Mouse (Mus musculus): ENCODE measurements around the gene Limk2. TPM values are rescaled to one million over a fixed set of nuclear protein-coding genes. Genes with fewer than 3 reads are reported as not detected.

Gene Limk2
- total RNA-seq, 2 experiments from 2014 or later: 12.1 to 29.8 TPM

GRCm38 (mm10) chr11:3374293-3374645 is 34.7 kb downstream of the Limk2 start:
- no peak for ATAC-seq (replicated peaks; ENCODE audit: poor library complexity, severe bottlenecking)

- no peak for ATAC-seq (replicated peaks; ENCODE audit: poor library complexity, severe bottlenecking)
These were observed 35.2 kb downstream of the Limk2 start for GRCm38 (mm10) chr11:3373591-3374292.

- ATAC-seq (replicated peaks; ENCODE audit: poor library complexity, severe bottlenecking): peak; percentile 12; the same call in 1 of the 2 replicates
These were observed 37.2 kb downstream of the Limk2 start for GRCm38 (mm10) chr11:3371599-3372295.

GRCm38 (mm10) chr11:3370928-3371598 is 37.9 kb downstream of the Limk2 start:
- ATAC-seq (replicated peaks; ENCODE audit: poor library complexity, severe bottlenecking): peak; percentile 98

- no peak for ATAC-seq (replicated peaks; ENCODE audit: poor library complexity, severe bottlenecking)
These were observed 38.8 kb downstream of the Limk2 start for GRCm38 (mm10) chr11:3370162-3370561.

GRCm38 (mm10) chr11:3369449-3369848 is 39.5 kb downstream of the Limk2 start:
- no peak for ATAC-seq (replicated peaks; ENCODE audit: poor library complexity, severe bottlenecking)

GRCm38 (mm10) chr11:3368983-3369382 is 40.0 kb downstream of the Limk2 start:
- no peak for ATAC-seq (replicated peaks; ENCODE audit: poor library complexity, severe bottlenecking)

GRCm38 (mm10) chr11:3366411-3366810 is 42.6 kb downstream of the Limk2 start:
- ATAC-seq (replicated peaks; ENCODE audit: poor library complexity, severe bottlenecking): no peak

- ATAC-seq (replicated peaks; ENCODE audit: poor library complexity, severe bottlenecking): no peak
These were observed 46.1 kb downstream of the Limk2 start for GRCm38 (mm10) chr11:3362854-3363253.

- ATAC-seq (replicated peaks; ENCODE audit: poor library complexity, severe bottlenecking): peak; percentile 12; the same call in 1 of the 2 replicates
These were observed 55.9 kb downstream of the Limk2 start for GRCm38 (mm10) chr11:3352990-3353585.

GRCm38 (mm10) chr11:3352131-3352530 is 56.9 kb downstream of the Limk2 start:
- no peak for ATAC-seq (replicated peaks; ENCODE audit: poor library complexity, severe bottlenecking)

GRCm38 (mm10) chr11:3349343-3349695 is 59.7 kb downstream of the Limk2 start:
- ATAC-seq (replicated peaks; ENCODE audit: poor library complexity, severe bottlenecking): no peak

- peak; percentile 53 for ATAC-seq (replicated peaks; ENCODE audit: poor library complexity, severe bottlenecking)
These were observed 60.2 kb downstream of the Limk2 start for GRCm38 (mm10) chr11:3348576-3349342.

GRCm38 (mm10) chr11:3347835-3348195 is 61.2 kb downstream of the Limk2 start:
- no peak for ATAC-seq (replicated peaks; ENCODE audit: poor library complexity, severe bottlenecking)

GRCm38 (mm10) chr11:3347091-3347834 is 61.7 kb downstream of the Limk2 start:
- ATAC-seq (replicated peaks; ENCODE audit: poor library complexity, severe bottlenecking): peak; percentile 63

GRCm38 (mm10) chr11:3346351-3346750 is 62.6 kb downstream of the Limk2 start:
- no peak for ATAC-seq (replicated peaks; ENCODE audit: poor library complexity, severe bottlenecking)

- ATAC-seq (replicated peaks; ENCODE audit: poor library complexity, severe bottlenecking): no peak
These were observed 64.1 kb downstream of the Limk2 start for GRCm38 (mm10) chr11:3344916-3345315.

- ATAC-seq (replicated peaks; ENCODE audit: poor library complexity, severe bottlenecking): no peak
These were observed 67.5 kb downstream of the Limk2 start for GRCm38 (mm10) chr11:3341476-3341875.

- ATAC-seq (replicated peaks; ENCODE audit: poor library complexity, severe bottlenecking): no peak
These were observed 71.0 kb downstream of the Limk2 start for GRCm38 (mm10) chr11:3337961-3338360.
